ENCODE assay signal across 8 mouse cellular contexts in genomic region chr5:88584061-88584460, GRCm38 (mm10). TPM values are rescaled to one million over a fixed set of nuclear protein-coding genes. Genes with fewer than 3 reads are reported as not detected.
A peak's percentile ranks its signal among the peaks of the same experiment; 100 is the strongest.
DNase-seq lines count a peak whose midpoint lies in the region; ATAC-seq and TF ChIP-seq lines count a peak whose summit lies in the region.

No protein-coding gene starts in this region.

- H3K27me3 ChIP-seq in heart, adult 2 months (ENCODE audit: control insufficient read depth, insufficient read depth, low read length), result no peaks in the 10 kb centered on the region
- no peaks in the 10 kb centered on the region for H3K27me3 ChIP-seq in embryonic facial prominence, embryonic 14.5 days (replicated peaks; ENCODE audit: control insufficient read depth, insufficient read depth, low read length)

- H3K27ac ChIP-seq in heart, adult 2 months, result no peak overlapping the region
- H3K27ac ChIP-seq in embryonic facial prominence, embryonic 14.5 days (replicated peaks; ENCODE audit: low read depth, low read length), result no peak overlapping the region
- peak overlapping the region; percentile 95; the same call in 1 of the 2 replicates for H3K27ac ChIP-seq in left cerebral cortex, adult 2 months

- peaks cover 3% of the 10 kb centered on the region; the same call in 1 of the 2 replicates for H3K79me2 ChIP-seq in heart, adult 2 months (replicated peaks; ENCODE audit: control insufficient read depth, insufficient read depth, low read length)

- no peak for DNase-seq in heart, adult 2 months
- no peak for DNase-seq in heart, adult 9 months (ENCODE audit: low spot score in 2 of 2)
- DNase-seq in R1 (ENCODE audit: low read depth, low spot score), result peak; percentile 39
- peak; percentile 7 for DNase-seq in embryonic facial prominence, embryonic 14.5 days (ENCODE audit: low spot score)
- peak; percentile 31 to 42 for DNase-seq in left cerebral cortex, adult 2 months (ENCODE audit: extremely low spot score in 1 of 2, low spot score in 2 of 2)
- DNase-seq in right cerebral cortex, postnatal 10 days (ENCODE audit: low spot score in 2 of 2), result peak; percentile 64 to 74
- no peak for DNase-seq in natural killer cell, adult 2 months (ENCODE audit: low spot score in 2 of 2)

- no peaks in the 10 kb centered on the region for H3K9me3 ChIP-seq in embryonic facial prominence, embryonic 14.5 days (ENCODE audit: control insufficient read depth, low read length)

- WGBS in heart, adult 2 months, result 49% methylated on average over 9 of the region's 9 CpGs
- WGBS in embryonic facial prominence, embryonic 14.5 days, result 37% methylated on average over 9 of the region's 9 CpGs

- ATAC-seq in embryonic facial prominence, embryonic 14.5 days (ENCODE audit: low read depth), result no peak
- ATAC-seq in erythroblast, adult 5-6 weeks (replicated peaks; ENCODE audit: low FRiP score, poor library complexity, severe bottlenecking), result no peak

- TF ChIP-seq CTCF in heart, adult 2 months (IDR thresholded peaks at IDR 0.05), result no peak
- TF ChIP-seq CTCF in left cerebral cortex, adult 2 months (IDR thresholded peaks at IDR 0.05), result no peak

- intact Hi-C loops in heart, adult 2 months (cut with DNase I), result no loop called here
- intact Hi-C loops in left cerebral cortex, adult 2 months (cut with DNase I), result no loop called here

- H3K4me1 ChIP-seq in heart, adult 2 months (ENCODE audit: control insufficient read depth, insufficient read depth, low read length), result peaks cover 4% of the 10 kb centered on the region
- peaks cover 24% of the 10 kb centered on the region for H3K4me1 ChIP-seq in embryonic facial prominence, embryonic 14.5 days (ENCODE audit: control insufficient read depth, insufficient read depth, low read length)

- peak overlapping the region; percentile 48 for H3K4me2 ChIP-seq in embryonic facial prominence, embryonic 14.5 days (ENCODE audit: low read depth, low read length)

- no peak for TF ChIP-seq POLR2A in heart, adult 2 months (IDR thresholded peaks at IDR 0.05; ENCODE audit: insufficient read depth, low read depth, low read length)

- H3K4me3 ChIP-seq in heart, adult 2 months, result no peak overlapping the region
- peak overlapping the region; percentile 28 for H3K4me3 ChIP-seq in embryonic facial prominence, embryonic 14.5 days (ENCODE audit: low read depth, low read length)
- peak overlapping the region; percentile 66 for H3K4me3 ChIP-seq in left cerebral cortex, adult 2 months

- H3K36me3 ChIP-seq in heart, adult 2 months (ENCODE audit: control insufficient read depth, insufficient read depth, low read length), result no peaks in the 10 kb centered on the region
- H3K36me3 ChIP-seq in embryonic facial prominence, embryonic 14.5 days (ENCODE audit: control insufficient read depth, insufficient read depth, low read length), result no peaks in the 10 kb centered on the region

- no peak for TF ChIP-seq EP300 in heart, adult 2 months (IDR thresholded peaks at IDR 0.05; ENCODE audit: insufficient read depth, low read depth, low read length)

- peak overlapping the region; percentile 24; the same call in 1 of the 2 replicates for H3K9ac ChIP-seq in heart, adult 2 months (ENCODE audit: low read depth, low read length)
- H3K9ac ChIP-seq in embryonic facial prominence, embryonic 14.5 days (ENCODE audit: low read depth, low read length), result peak overlapping the region; percentile 48

RNA-seq across cellular contexts. Expression of gene Rufy3, which starts 19.2 kb away (rescaled TPM):
- 10 to 100 TPM; 11.6 to 13.3 TPM for total RNA-seq in heart, adult 2 months (2021)
- polyA plus RNA-seq in heart, adult 2 months (2012; rRNA removed), result 4.7 and 7.2 TPM in 2 replicates
- 16.9 and 18.7 TPM in 2 replicates for polyA plus RNA-seq in embryonic facial prominence, embryonic 14.5 days (2014; fragmentation: Nextera tagmentation; extraction: Ambion mirVana)
- 100 to 1,000 TPM; 175 to 181 TPM for total RNA-seq in left cerebral cortex, adult 2 months (2021)
- 2.9 and 3.6 TPM in 2 replicates for total RNA-seq in erythroblast, adult 5-6 weeks (2015; ENCODE audit: low replicate concordance)
- 3.7 and 6.7 TPM in 2 replicates for total RNA-seq in erythroblast, adult 5-6 weeks (2017; ENCODE audit: low replicate concordance)

RNA-seq across cellular contexts. Expression of gene Utp3, which starts 29.8 kb away (rescaled TPM):
- total RNA-seq in heart, adult 2 months (2021), result 10 to 100 TPM; 19.9 to 22.7 TPM
- polyA plus RNA-seq in heart, adult 2 months (2012; rRNA removed), result 6.9 and 8.8 TPM in 2 replicates
- polyA plus RNA-seq in embryonic facial prominence, embryonic 14.5 days (2014; fragmentation: Nextera tagmentation; extraction: Ambion mirVana), result 55.3 and 55.7 TPM in 2 replicates
- 10 to 100 TPM; 25.8 to 31.5 TPM for total RNA-seq in left cerebral cortex, adult 2 months (2021)
- 10.6 and 20.5 TPM in 2 replicates for total RNA-seq in erythroblast, adult 5-6 weeks (2015; ENCODE audit: low replicate concordance)
- total RNA-seq in erythroblast, adult 5-6 weeks (2017; ENCODE audit: low replicate concordance), result 10.9 and 11.8 TPM in 2 replicates

RNA-seq across cellular contexts. Expression of gene Jchain, which starts 56.4 kb away (rescaled TPM):
- under 1 TPM; 0.36 to 0.39 TPM for total RNA-seq in heart, adult 2 months (2021)
- 3.1 and 3.9 TPM in 2 replicates for polyA plus RNA-seq in heart, adult 2 months (2012; rRNA removed)
- 0.20 and 0.36 TPM in 2 replicates for polyA plus RNA-seq in embryonic facial prominence, embryonic 14.5 days (2014; fragmentation: Nextera tagmentation; extraction: Ambion mirVana)
- total RNA-seq in left cerebral cortex, adult 2 months (2021), result under 1 TPM; 0.47 to 0.66 TPM
- 73.6 and 78.4 TPM in 2 replicates for total RNA-seq in erythroblast, adult 5-6 weeks (2015; ENCODE audit: low replicate concordance)
- 36.3 and 37.8 TPM in 2 replicates for total RNA-seq in erythroblast, adult 5-6 weeks (2017; ENCODE audit: low replicate concordance)

Comparison
In these comparisons a context has a peak if more than half of its experiments do, and no peak if none do; other contexts are left out.
1. DNase-seq: peak in R1 (single experiment), embryonic facial prominence, embryonic 14.5 days (single experiment), left cerebral cortex, adult 2 months (2 of 2) and right cerebral cortex, postnatal 10 days (2 of 2); none in heart, adult 2 months (0 of 2), heart, adult 9 months (0 of 2) and natural killer cell, adult 2 months (0 of 2).
2. RNA of gene Rufy3, which starts 19.2 kb away (total RNA-seq): 175 to 181 TPM in left cerebral cortex, adult 2 months; 11.6 to 13.3 TPM in heart, adult 2 months and 2.9 to 6.7 TPM in erythroblast, adult 5-6 weeks; every median in the first group is over 10 times any median in the second.
3. RNA of gene Jchain, which starts 56.4 kb away (total RNA-seq): 36.3 to 78.4 TPM in erythroblast, adult 5-6 weeks; 0.47 to 0.66 TPM in left cerebral cortex, adult 2 months and 0.36 to 0.39 TPM in heart, adult 2 months; every median in the first group is over 10 times any median in the second.